Mouse (Mus musculus): ENCODE data around the gene Zer1.
"Not testable (repeated sequence)": the region's sequence is repeated elsewhere in the genome, so short reads cannot be mapped to it uniquely, and the experiment has no call there.

Gene Zer1

GRCm38 (mm10) chr2:30076959-30077358 is 47.4 kb downstream of the Zer1 start:
- DNase-seq = no peak

- no peak for DNase-seq
These were observed 47.9 kb downstream of the Zer1 start for GRCm38 (mm10) chr2:30076439-30076838.

- DNase-seq = no peak
These were observed 48.8 kb downstream of the Zer1 start for GRCm38 (mm10) chr2:30075625-30076024.

- DNase-seq = no peak
These were observed 51.1 kb downstream of the Zer1 start for GRCm38 (mm10) chr2:30073285-30073684.

- DNase-seq = no peak
These were observed 51.5 kb downstream of the Zer1 start for GRCm38 (mm10) chr2:30072875-30073274.

GRCm38 (mm10) chr2:30067962-30068361 is 56.4 kb downstream of the Zer1 start:
- DNase-seq = no peak

- peak; percentile 39 for DNase-seq
These were observed 57.1 kb downstream of the Zer1 start for GRCm38 (mm10) chr2:30067031-30067888.

- peak; percentile 97 for DNase-seq
These were observed 58.1 kb downstream of the Zer1 start for GRCm38 (mm10) chr2:30066046-30066901.

- no peak for DNase-seq
These were observed 60.1 kb downstream of the Zer1 start for GRCm38 (mm10) chr2:30064298-30064697.

- DNase-seq = no peak
These were observed 60.6 kb downstream of the Zer1 start for GRCm38 (mm10) chr2:30063791-30064190.

- no peak for DNase-seq
These were observed 61.1 kb downstream of the Zer1 start for GRCm38 (mm10) chr2:30063235-30063634.

GRCm38 (mm10) chr2:30062249-30063093 is 61.9 kb downstream of the Zer1 start:
- peak; percentile 81 for DNase-seq

- DNase-seq = peak; percentile 46
These were observed 62.9 kb downstream of the Zer1 start for GRCm38 (mm10) chr2:30061215-30062166.

GRCm38 (mm10) chr2:30058418-30058817 is 66.0 kb downstream of the Zer1 start:
- no peak for DNase-seq

- no peak for DNase-seq
These were observed 67.0 kb downstream of the Zer1 start, which contains the start of gene Set for GRCm38 (mm10) chr2:30057223-30057904. Set (plus strand) TSS chr2:30057378.

- DNase-seq = no peak
These were observed 67.6 kb downstream of the Zer1 start for GRCm38 (mm10) chr2:30056736-30057135.

GRCm38 (mm10) chr2:30055310-30055709 is 69.1 kb downstream of the Zer1 start:
- DNase-seq = not testable (repeated sequence)

GRCm38 (mm10) chr2:30051992-30052761 is 72.2 kb downstream of the Zer1 start:
- no peak for DNase-seq

GRCm38 (mm10) chr2:30049831-30050230 is 74.6 kb downstream of the Zer1 start:
- DNase-seq = no peak
